Comparison of ENCODE assay signal across 8 mouse cellular contexts in the genomic region with DNA sequence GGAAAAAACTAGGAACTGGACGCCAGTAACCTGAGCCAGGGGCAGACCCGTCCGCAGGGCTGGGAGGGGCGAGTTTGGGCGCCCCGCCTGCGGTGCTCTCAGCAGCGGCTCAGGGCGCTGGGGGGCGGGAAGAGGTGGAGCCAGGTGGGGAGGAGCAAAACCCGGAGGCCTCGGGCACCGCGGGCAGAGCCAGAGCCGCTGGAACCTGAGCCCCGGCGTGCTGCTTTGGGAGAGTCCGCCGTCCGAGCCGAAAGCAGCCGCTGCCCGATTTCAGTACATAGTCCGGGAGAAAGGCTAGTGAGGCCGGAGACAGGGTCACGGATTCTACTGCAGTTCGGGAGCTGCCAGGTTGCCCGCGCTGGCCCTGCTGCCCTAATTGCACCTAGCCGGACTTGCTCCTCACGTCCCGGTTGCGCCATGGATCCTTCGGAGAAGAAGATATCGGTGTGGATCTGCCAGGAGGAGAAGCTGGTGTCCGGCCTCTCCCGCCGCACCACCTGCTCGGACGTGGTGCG. TPM values are rescaled to one million over a fixed set of nuclear protein-coding genes. Genes with fewer than 3 reads are reported as not detected.
DNase-seq lines count a peak whose midpoint lies in the region; ATAC-seq lines count a peak whose summit lies in the region.

A gene (plus strand): TSS at position 186 of the 515 bp plus-strand sequence.

- no peaks in the 10 kb centered on the region for H3K36me3 ChIP-seq in liver, embryonic 13.5 days
- H3K36me3 ChIP-seq in neural tube, embryonic 11.5 days (ENCODE audit: control insufficient read depth, insufficient read depth, low read length) = no peaks in the 10 kb centered on the region

- H3K9ac ChIP-seq in liver, embryonic 13.5 days = no peak within 1 kb of the TSS
- H3K9ac ChIP-seq in neural tube, embryonic 11.5 days (ENCODE audit: low read length) = peak within 1 kb of the TSS; percentile 35; the same call in 1 of the 2 replicates

- H3K27ac ChIP-seq in liver, embryonic 13.5 days = no peak within 1 kb of the TSS
- H3K27ac ChIP-seq in neural tube, embryonic 11.5 days (ENCODE audit: low read depth, low read length) = no peak within 1 kb of the TSS

- H3K4me2 ChIP-seq in liver, embryonic 13.5 days = peak within 1 kb of the TSS; percentile 54
- peak within 1 kb of the TSS; percentile 66 for H3K4me2 ChIP-seq in neural tube, embryonic 11.5 days (ENCODE audit: low read depth)

- H3K4me1 ChIP-seq in liver, embryonic 13.5 days (replicated peaks) = peaks cover 6% of the 10 kb centered on the region; the same call in 1 of the 2 replicates
- H3K4me1 ChIP-seq in neural tube, embryonic 11.5 days (ENCODE audit: control insufficient read depth, insufficient read depth, low read length) = peaks cover 15% of the 10 kb centered on the region

- ATAC-seq in liver, embryonic 13.5 days (ENCODE audit: low read depth) = peak; percentile 75
- ATAC-seq in neural tube, embryonic 11.5 days (ENCODE audit: insufficient read depth, low FRiP score, low TSS enrichment) = peak; percentile 50; the same call in 1 of the 2 replicates

- 3% methylated on average over 41 of the region's 41 CpGs for WGBS in liver, embryonic 13.5 days (ENCODE audit: insufficient replicate concordance)
- WGBS in neural tube, embryonic 11.5 days = under 1% methylated on average over 41 of the region's 41 CpGs

- peak within 1 kb of the TSS; percentile 43 for H3K4me3 ChIP-seq in liver, embryonic 13.5 days (replicated peaks)
- H3K4me3 ChIP-seq in neural tube, embryonic 11.5 days (ENCODE audit: low read depth, low read length) = peak within 1 kb of the TSS; percentile 41

- no peaks in the 10 kb centered on the region for H3K9me3 ChIP-seq in liver, embryonic 13.5 days (replicated peaks)
- no peaks in the 10 kb centered on the region for H3K9me3 ChIP-seq in neural tube, embryonic 11.5 days (ENCODE audit: control insufficient read depth, low read length)

- DNase-seq in layer of hippocampus, postnatal 25 days (ENCODE audit: extremely low spot score in 1 of 2, low spot score in 1 of 2) = peak; percentile 8 to 33
- DNase-seq in layer of hippocampus, adult 11-12 months (ENCODE audit: low spot score) = no peak
- DNase-seq in embryo, embryonic 9.5 days (ENCODE audit: extremely low spot score) = peak; percentile 84
- DNase-seq in heart, adult 18-20 months = peak; percentile 80 to 91
- DNase-seq in kidney, adult 11 months = peak; percentile 92
- peak; percentile 15 for DNase-seq in liver, embryonic 13.5 days
- peak; percentile 73 for DNase-seq in neural tube, embryonic 11.5 days (ENCODE audit: low spot score)
- peak; percentile 31 for DNase-seq in urinary bladder, postnatal 10 days (ENCODE audit: low spot score)

- peaks cover 54% of the 10 kb centered on the region for H3K27me3 ChIP-seq in liver, embryonic 13.5 days
- peaks cover 43% of the 10 kb centered on the region for H3K27me3 ChIP-seq in neural tube, embryonic 11.5 days (ENCODE audit: control insufficient read depth, insufficient read depth, low read length)

RNA-seq across cellular contexts. Expression of the gene that starts here (rescaled TPM):
- 1 to 10 TPM; 2.3 to 2.8 TPM for total RNA-seq in layer of hippocampus, postnatal 25 days (2021)
- 1 to 10 TPM in 1 of 2 experiments, under 1 TPM in 1; 0.55 to 1.2 TPM for total RNA-seq in heart, adult 18-20 months (2021)
- 0.03 TPM in 2 replicates for polyA plus RNA-seq in liver, embryonic 13.5 days (2015; fragmentation: Nextera tagmentation; extraction: Ambion mirVana)
- 1.3 and 1.9 TPM in 2 replicates for polyA plus RNA-seq in neural tube, embryonic 11.5 days (2014; fragmentation: Nextera tagmentation; extraction: Ambion mirVana)

Comparison
In these comparisons a context has a peak if more than half of its experiments do, and no peak if none do; other contexts are left out.
1. Peak in DNase-seq, ATAC-seq, H3K4me3 ChIP-seq and H3K4me2 ChIP-seq in liver, embryonic 13.5 days; RNA of the gene not detected or under 1 TPM.